Mouse (Mus musculus): Measurements from ENCODE around the gene Nhsl2.

- TF ChIP-seq CTCF (IDR thresholded peaks at IDR 0.05) (no peak), EP300 (IDR thresholded peaks at IDR 0.05) (no peak)
Observed at GRCm38 (mm10) chrX:102031851-102032250, 182.7 kb downstream of the Nhsl2 start.

Measured in lung, postnatal 0 days (tissue).